Mouse (Mus musculus) heart, postnatal 10 days (tissue): Measurements from ENCODE around the gene Ostm1. TPM values are rescaled to one million over a fixed set of nuclear protein-coding genes. Genes with fewer than 3 reads are reported as not detected.

Experiments
- DNase-seq, 2 experiments: peaks; one replicate each; pipeline ENCODE4 v3.0.0; 2021
- intact Hi-C: fragments of 180-260 bp; cut with DNase I; formaldehyde crosslinking; loops from one replicate; pipeline ENCODE4 v1.15.1; 2025
- total RNA-seq, 2 experiments: library from RNA; stranded (reverse); gene quantifications; 2 replicates each; pipeline ENCODE4 v1.2.3; 2021

Gene Ostm1
- total RNA-seq, 2 experiments from 2014 or later = 19.6 to 20.1 TPM

- intact Hi-C loops = no loop called here
- no peak for DNase-seq
These were observed 91.9 kb downstream of the Ostm1 start for GRCm38 (mm10) chr10:42675571-42675970.

DNA sequence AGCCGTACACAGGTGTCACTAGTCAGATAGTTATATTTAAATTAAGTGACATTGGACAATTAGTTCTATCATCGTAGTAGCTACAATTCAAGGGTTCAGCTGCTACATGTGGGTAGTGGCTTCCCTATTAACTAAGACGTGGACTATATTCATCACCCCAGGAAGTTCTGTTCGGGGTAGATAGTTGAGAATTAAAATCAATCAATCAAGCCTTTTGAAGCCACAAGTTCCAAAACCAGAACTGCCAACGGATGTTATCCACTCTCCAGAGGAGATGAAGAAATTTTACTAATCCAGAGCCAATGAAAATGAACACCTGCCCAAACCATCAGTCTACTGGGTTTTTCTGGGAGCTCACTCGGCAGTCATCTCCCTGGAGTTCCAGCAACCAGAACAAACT, 94.7 kb downstream of the Ostm1 start:
- no peak for DNase-seq
- intact Hi-C loops = no loop called here

GRCm38 (mm10) chr10:42678755-42679364, 95.2 kb downstream of the Ostm1 start:
- intact Hi-C loops = no loop called here

GRCm38 (mm10) chr10:42679586-42679985, 96.0 kb downstream of the Ostm1 start:
- intact Hi-C loops = no loop called here
- peak; percentile 7 to 16 for DNase-seq

More at GRCm38 (mm10) chr10:42678755-42679364, 95.2 kb downstream of the Ostm1 start:
- DNase-seq = peak; percentile 94

GRCm38 (mm10) chr10:42680582-42681001, 97.0 kb downstream of the Ostm1 start:
- intact Hi-C loops = no loop called here
- no peak for DNase-seq

DNA sequence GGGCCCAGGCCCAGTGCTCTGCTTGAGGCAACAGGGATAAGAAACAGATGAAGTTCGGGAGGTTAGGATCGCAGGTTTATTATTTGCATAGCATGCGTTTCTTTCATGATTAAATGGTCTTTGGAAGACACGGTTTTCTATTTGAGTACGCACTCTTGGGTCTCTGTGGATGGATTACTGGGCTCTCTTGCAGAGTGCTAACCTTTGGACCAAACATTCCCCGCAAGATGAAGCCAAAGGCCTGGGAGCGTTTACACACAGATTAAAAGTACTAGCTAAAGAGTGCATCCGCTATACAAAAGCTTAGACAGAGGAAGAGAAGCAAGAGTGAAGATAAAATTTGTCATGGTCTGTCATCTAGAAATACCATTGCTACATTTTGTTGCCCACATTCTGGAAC, 98.8 kb downstream of the Ostm1 start:
- intact Hi-C loops = no loop called here
- DNase-seq = no peak

- intact Hi-C loops = no loop called here
- no peak for DNase-seq
These were observed 104.3 kb downstream of the Ostm1 start for GRCm38 (mm10) chr10:42687873-42688272.

GRCm38 (mm10) chr10:42689694-42690093, 106.1 kb downstream of the Ostm1 start:
- DNase-seq = no peak
- intact Hi-C loops = no loop called here

GRCm38 (mm10) chr10:42690233-42691028, 106.8 kb downstream of the Ostm1 start:
- intact Hi-C loops = no loop called here
- no peak for DNase-seq

DNA sequence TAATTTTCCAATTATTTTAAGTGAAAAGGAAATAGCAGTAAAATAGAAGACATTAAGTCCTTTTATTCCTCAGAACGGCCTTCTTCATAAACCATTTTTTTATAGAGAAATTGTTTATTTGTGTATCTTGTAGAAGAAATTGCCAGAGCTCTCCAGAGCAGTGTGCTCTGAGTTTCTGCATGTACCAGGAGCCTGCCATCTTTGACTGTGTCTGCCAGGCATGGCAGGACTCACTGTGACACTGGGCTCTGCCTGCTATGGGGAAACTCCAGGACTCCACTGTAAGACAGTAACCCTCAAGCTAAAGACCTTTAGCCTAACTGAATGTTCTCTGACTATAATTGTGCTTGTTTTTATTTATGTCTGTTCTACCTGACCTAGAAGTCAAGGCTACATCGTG, 107.4 kb downstream of the Ostm1 start:
- DNase-seq = no peak
- intact Hi-C loops = no loop called here

DNA sequence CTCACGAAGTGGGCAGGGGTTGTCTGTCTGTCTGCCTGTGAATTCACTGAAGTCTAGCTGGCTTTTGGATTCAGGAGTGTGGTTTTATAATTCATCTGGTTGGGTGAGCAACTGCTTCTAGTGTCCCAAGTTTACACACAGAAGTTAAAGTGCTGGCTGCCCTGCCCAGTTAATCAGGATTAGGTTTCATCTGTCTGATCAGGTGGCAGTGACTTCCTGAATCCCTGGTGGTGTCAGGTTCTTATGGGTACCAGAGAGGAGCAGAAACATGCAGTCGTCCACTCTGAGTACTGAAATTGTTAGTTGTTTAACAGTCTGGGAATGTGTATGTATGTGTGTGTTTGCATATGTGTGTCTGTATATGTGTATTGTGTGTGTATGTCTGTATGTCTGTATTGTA, 108.5 kb downstream of the Ostm1 start:
- DNase-seq = no peak
- intact Hi-C loops = no loop called here

GRCm38 (mm10) chr10:42692794-42693193, 109.2 kb downstream of the Ostm1 start:
- DNase-seq = no peak
- intact Hi-C loops = no loop called here

GRCm38 (mm10) chr10:42693482-42693881, 109.9 kb downstream of the Ostm1 start:
- intact Hi-C loops = no loop called here
- no peak for DNase-seq

DNA sequence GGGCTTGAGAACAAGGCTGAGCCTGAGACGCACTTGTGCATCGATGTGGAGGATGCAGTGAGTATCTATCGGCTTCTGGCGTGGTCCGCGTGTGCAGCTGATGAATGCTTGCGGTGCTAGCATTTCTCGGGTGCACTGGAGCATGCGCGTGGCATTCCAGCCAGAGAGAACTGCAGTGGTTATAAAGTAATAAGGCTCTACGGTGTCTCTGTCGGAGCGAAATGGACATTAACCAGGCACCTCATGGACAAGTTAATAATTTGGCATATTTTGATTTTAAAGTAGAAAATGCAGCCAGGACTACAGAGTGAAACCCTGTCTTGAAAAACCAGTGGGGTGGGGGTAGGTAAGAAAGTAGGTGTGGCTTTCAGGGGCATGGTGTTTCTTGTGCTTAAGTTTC, 112.7 kb downstream of the Ostm1 start:
- no peak for DNase-seq
- intact Hi-C loops = loop anchor here (2.0 to 5.0 kb wide), 3 partner anchors 38 to 246 kb away; no protein-coding TSS in a partner anchor

- intact Hi-C loops = loop anchor here (2.0 to 5.0 kb wide), 3 partner anchors 38 to 246 kb away; no protein-coding TSS in a partner anchor
- peak; percentile 63 to 77 for DNase-seq
These were observed 113.4 kb downstream of the Ostm1 start for GRCm38 (mm10) chr10:42697007-42697406.

DNA sequence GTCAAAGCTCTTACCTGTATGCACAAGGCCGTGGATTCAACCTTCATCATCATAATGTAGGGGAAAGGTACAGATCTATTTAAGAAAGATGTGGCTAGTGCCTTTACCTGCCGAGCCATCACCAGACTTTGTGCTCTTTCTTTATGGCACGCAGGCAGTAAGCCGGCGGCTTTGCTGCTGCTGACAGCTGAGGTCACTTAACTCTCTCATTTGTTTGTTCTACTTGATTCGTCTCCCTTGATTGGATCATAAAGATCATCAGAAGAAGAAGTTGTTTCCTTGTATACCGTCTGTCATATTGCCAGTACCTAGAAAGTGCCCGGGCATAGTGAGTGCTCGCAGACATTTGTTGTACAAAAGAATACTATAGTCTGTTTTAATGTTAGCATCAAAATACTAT, 114.8 kb downstream of the Ostm1 start:
- DNase-seq = no peak
- intact Hi-C loops = loop anchor here (5.0 kb wide), 1 partner anchor 129 kb away; no protein-coding TSS in a partner anchor

DNA sequence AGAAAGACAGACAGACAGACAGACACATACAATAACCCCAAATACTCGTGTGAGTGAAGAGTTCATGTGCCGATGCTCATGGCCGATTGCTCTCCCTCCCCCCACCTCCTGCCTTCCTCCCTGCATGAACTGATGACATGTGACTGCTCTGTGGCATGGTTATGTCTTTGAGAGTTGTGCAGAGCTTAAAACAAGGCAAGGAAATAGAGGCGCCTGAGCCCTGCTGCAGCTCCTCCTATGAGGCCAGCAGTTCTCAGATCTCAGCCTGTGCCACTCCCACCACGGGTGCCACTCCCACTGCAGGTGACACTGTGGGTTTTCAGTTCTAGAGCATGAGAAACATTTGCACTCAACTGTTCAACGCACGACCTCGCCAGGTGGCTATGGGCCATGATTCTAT, 115.4 kb downstream of the Ostm1 start:
- peak; percentile 11 to 29 for DNase-seq
- intact Hi-C loops = loop anchor here (5.0 kb wide), 1 partner anchor 128 kb away; no protein-coding TSS in a partner anchor

GRCm38 (mm10) chr10:42702111-42702510, 118.5 kb downstream of the Ostm1 start:
- intact Hi-C loops = no loop called here
- DNase-seq = no peak

- no peak for DNase-seq
- intact Hi-C loops = no loop called here
These were observed 131.1 kb downstream of the Ostm1 start for GRCm38 (mm10) chr10:42714676-42715075.

DNA sequence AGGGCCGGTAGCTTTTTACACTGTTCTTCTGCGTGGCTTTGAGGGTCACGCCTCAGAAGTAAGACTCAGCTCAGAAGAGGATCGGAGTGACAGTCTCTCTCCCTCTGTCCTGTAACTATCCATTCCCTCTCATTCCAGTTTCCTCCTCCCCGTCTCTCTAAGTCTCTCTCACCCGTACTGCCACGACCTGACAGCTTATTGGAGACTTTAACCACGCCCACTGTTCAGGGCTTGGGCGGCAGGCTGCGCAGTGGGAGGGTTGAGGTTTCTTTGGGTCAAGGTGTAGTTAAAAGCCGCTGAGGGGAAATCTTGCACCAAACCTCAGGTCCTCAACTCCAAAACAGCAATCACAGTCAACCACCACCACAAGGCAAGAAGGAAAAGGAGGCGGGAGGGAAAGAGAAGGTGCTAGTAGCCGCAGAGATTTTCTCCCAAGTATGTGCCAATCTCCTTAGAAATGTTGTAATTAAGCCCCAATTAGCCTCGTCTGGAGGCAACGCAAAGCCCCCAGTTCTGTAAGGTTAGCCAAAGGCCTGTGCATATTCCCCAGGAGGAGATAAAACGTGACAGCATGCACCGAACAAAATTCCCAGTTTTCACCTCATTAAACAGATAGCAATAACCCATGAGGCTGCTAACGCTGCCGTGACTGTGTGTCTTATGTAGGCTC, 131.9 kb downstream of the Ostm1 start:
- intact Hi-C loops = no loop called here
- DNase-seq = no peak

DNA sequence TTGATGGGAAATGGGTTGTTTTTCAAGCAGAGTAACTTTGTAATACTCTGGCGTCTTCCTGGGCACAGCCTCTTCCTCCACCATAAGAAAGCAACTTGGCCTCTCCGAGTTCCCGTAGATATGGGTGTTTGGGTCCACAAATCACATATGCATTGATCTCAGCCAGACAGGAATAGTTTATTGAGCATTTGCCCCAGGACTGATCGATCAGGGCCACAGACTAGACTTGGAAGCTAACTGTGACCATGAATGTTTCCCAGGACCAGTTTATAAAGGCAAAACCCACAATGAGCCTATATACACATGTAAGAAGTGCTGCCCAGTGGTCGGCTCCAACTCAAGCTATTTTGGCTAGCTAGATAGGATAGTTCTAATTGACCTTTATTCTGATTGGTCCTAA, 138.5 kb downstream of the Ostm1 start:
- intact Hi-C loops = no loop called here
- DNase-seq = no peak
